Mouse (Mus musculus): ENCODE measurements around the gene Inafm1. TPM values are rescaled to one million over a fixed set of nuclear protein-coding genes. Genes with fewer than 3 reads are reported as not detected.

Gene Inafm1
- polyA plus RNA-seq (2015; fragmentation: Illumina TruSeq; extraction: RNeasy Lipid Tissue Mini Kit (QIAGEN cat#74804); ENCODE audit: insufficient read depth, low replicate concordance), result 12.6 TPM

GRCm38 (mm10) chr7:16273081-16273765 lies at the start of gene Inafm1:
Gene Inafm1 (minus strand): TSS chr7:16273617.

DNA sequence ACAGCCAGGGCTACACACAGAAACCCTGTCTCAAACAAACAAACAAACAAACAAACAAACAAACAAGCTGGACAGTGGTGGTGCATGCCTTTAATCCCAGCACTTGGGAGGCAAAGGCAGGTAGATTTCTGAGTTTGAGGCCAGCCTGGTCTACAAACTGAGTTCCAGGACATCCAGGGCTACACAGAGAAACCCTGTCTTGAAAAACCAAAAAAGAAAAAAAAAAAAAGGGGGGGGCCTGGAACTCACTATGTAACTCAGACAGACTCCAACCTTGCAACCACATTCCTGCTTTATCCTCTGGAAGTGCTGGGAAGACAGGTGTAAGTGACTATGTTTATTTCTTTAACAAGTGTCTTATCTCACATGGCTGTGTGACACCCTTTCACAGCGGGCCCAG lies 34.7 kb upstream of the Inafm1 start, which contains the start of gene Bbc3:
TSS of gene Bbc3 (plus strand) at position 301 of the 400 bp plus-strand sequence.

DNA sequence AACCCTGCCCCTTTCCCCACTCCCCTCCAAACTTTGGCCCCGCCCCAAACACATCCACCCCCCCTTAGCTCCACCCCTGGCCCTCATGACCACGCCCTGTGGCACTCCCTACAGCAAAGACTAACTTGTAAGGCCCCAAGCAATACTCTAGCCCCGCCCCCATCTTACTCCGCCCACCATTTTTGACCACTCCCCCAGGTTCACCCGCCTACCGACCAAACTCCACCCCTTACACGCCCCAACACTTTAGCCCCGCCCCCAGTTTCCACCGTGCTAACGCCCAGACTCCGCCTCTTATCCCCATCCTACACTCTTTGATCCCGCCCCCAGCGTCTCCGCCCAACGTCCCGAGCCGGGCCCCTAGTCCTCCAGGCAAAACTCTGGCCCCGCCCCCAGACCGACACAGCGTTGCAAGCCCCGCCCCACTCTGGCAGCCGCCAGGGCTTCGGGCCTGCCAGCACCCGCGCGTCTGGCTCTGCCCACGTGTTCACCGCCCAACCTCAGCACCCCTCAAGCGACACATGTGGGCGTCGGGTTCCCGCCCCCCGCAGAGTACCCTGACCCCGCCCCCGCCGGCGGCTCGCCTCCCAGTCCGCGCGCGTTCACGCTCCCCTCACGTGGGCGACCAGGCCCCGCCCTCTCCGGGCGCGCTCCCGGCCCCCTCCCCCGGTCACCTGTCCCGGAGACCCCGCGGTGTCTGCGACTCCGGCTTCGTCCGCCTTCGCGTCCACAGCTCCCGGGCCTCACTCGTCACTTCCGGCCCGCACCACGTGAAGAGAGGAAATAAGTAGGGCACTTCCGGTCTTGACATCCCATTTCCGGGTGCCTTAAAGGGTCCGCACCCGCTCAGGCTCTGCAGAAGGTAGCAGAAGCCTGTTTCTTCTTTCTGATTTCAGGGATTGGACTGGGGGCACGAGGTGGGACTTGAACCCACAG lies 12.9 kb upstream of the Inafm1 start, which contains the start of gene Ccdc9:
TSS of gene Ccdc9 (minus strand) at position 770 of the 936 bp plus-strand sequence.

DNA sequence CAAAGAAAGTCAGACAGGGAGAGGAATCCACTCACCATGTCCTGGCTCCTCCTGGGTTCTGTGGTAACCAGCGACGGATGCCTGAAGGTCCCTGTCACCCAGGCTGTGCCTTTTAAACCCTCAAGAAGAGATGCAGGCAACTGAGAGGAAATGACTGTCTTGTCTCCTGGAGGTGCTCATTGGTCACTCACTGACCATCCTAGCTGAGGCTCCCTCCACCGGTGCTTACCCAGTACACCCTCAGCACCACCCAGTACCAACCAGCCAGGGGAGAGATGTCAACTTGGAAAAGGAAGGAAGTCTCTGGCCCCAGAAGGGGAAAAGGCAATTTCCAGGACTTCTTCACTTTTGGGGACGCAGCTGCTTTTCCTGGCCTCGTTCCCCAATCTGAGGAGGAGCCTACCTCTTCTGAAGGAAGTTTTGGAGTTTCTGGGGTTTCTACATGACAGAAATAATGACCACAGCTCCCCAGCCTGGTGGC lies 14.3 kb downstream of the Inafm1 start, which contains the start of gene C5ar1:
TSS of gene C5ar1 (minus strand) at position 431 of the 481 bp plus-strand sequence.

DNA sequence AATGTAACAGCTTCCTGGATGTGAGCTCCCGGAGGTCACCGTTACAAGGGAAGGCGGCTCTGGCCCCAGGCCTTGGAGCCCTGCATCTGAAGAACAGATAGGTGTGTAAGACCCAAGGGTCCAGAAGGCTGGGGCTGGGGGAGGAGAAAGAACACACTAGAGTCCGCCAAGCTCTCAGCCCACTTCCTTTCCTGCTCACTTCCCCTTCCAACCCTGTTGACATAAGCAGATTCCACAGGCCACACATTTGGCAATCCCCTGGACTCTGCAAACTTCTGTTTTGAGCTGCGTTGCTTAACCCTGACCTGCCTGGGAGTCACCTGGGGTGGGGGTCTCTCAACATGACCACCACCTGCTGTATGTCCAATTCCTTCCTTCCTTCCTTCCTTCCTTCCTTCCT lies 29.4 kb downstream of the Inafm1 start, which contains the start of gene C5ar2:
TSS of gene C5ar2 (minus strand) at position 88 of the 400 bp plus-strand sequence.

Other genes starting within 250 kb of the Inafm1 start
- gene Bicra, start 225.7 kb downstream of the Inafm1 start, polyA plus RNA-seq (2015; fragmentation: Illumina TruSeq; extraction: RNeasy Lipid Tissue Mini Kit (QIAGEN cat#74804); ENCODE audit: insufficient read depth, low replicate concordance), result 7.6 TPM
- not detected for gene Zfp541, start 211.8 kb downstream of the Inafm1 start, polyA plus RNA-seq (2015; fragmentation: Illumina TruSeq; extraction: RNeasy Lipid Tissue Mini Kit (QIAGEN cat#74804); ENCODE audit: insufficient read depth, low replicate concordance)
- 60.6 TPM for gene Napa, start 175.2 kb downstream of the Inafm1 start, polyA plus RNA-seq (2015; fragmentation: Illumina TruSeq; extraction: RNeasy Lipid Tissue Mini Kit (QIAGEN cat#74804); ENCODE audit: insufficient read depth, low replicate concordance)
- 29.5 TPM for gene Kptn, start 153.7 kb downstream of the Inafm1 start, polyA plus RNA-seq (2015; fragmentation: Illumina TruSeq; extraction: RNeasy Lipid Tissue Mini Kit (QIAGEN cat#74804); ENCODE audit: insufficient read depth, low replicate concordance)
- 0.66 TPM for gene Slc8a2, start 143.8 kb downstream of the Inafm1 start, polyA plus RNA-seq (2015; fragmentation: Illumina TruSeq; extraction: RNeasy Lipid Tissue Mini Kit (QIAGEN cat#74804); ENCODE audit: insufficient read depth, low replicate concordance)
- gene Meis3, start 98.5 kb downstream of the Inafm1 start, polyA plus RNA-seq (2015; fragmentation: Illumina TruSeq; extraction: RNeasy Lipid Tissue Mini Kit (QIAGEN cat#74804); ENCODE audit: insufficient read depth, low replicate concordance), result 12.1 TPM
- gene Dhx34, start 51.6 kb downstream of the Inafm1 start, polyA plus RNA-seq (2015; fragmentation: Illumina TruSeq; extraction: RNeasy Lipid Tissue Mini Kit (QIAGEN cat#74804); ENCODE audit: insufficient read depth, low replicate concordance), result 3.2 TPM
- 2.8 TPM for gene C5ar2, start 29.5 kb downstream of the Inafm1 start, polyA plus RNA-seq (2015; fragmentation: Illumina TruSeq; extraction: RNeasy Lipid Tissue Mini Kit (QIAGEN cat#74804); ENCODE audit: insufficient read depth, low replicate concordance)
- gene C5ar1, start 14.1 kb downstream of the Inafm1 start, polyA plus RNA-seq (2015; fragmentation: Illumina TruSeq; extraction: RNeasy Lipid Tissue Mini Kit (QIAGEN cat#74804); ENCODE audit: insufficient read depth, low replicate concordance), result 2.5 TPM
- gene Ccdc9, start 13.2 kb upstream of the Inafm1 start, polyA plus RNA-seq (2015; fragmentation: Illumina TruSeq; extraction: RNeasy Lipid Tissue Mini Kit (QIAGEN cat#74804); ENCODE audit: insufficient read depth, low replicate concordance), result 114 TPM
- gene Bbc3, start 34.8 kb upstream of the Inafm1 start, polyA plus RNA-seq (2015; fragmentation: Illumina TruSeq; extraction: RNeasy Lipid Tissue Mini Kit (QIAGEN cat#74804); ENCODE audit: insufficient read depth, low replicate concordance), result 0.46 TPM
- 74.8 TPM for gene Sae1, start 114.2 kb upstream of the Inafm1 start, polyA plus RNA-seq (2015; fragmentation: Illumina TruSeq; extraction: RNeasy Lipid Tissue Mini Kit (QIAGEN cat#74804); ENCODE audit: insufficient read depth, low replicate concordance)
- 24.8 TPM for gene Zc3h4, start 127.3 kb upstream of the Inafm1 start, polyA plus RNA-seq (2015; fragmentation: Illumina TruSeq; extraction: RNeasy Lipid Tissue Mini Kit (QIAGEN cat#74804); ENCODE audit: insufficient read depth, low replicate concordance)
- gene Tmem160, start 179.2 kb upstream of the Inafm1 start, polyA plus RNA-seq (2015; fragmentation: Illumina TruSeq; extraction: RNeasy Lipid Tissue Mini Kit (QIAGEN cat#74804); ENCODE audit: insufficient read depth, low replicate concordance), result 3.3 TPM
- not detected for gene Npas1, start 204.1 kb upstream of the Inafm1 start, polyA plus RNA-seq (2015; fragmentation: Illumina TruSeq; extraction: RNeasy Lipid Tissue Mini Kit (QIAGEN cat#74804); ENCODE audit: insufficient read depth, low replicate concordance)

Data from spleen, adult 10 weeks (tissue).